Mouse (Mus musculus) hindbrain, postnatal 0 days (tissue): ENCODE data around the gene Lemd1. TPM values are rescaled to one million over a fixed set of nuclear protein-coding genes. Genes with fewer than 3 reads are reported as not detected.

Source experiments
- ATAC-seq: fragments of 200-750 bp; cut with Nextera tagmentation; 2 replicates; pipeline ENCODE4 v1.8.0; 2017; ENCODE audit warnings: mild to moderate bottlenecking, moderate TSS enrichment, moderate library complexity
- DNase-seq: peaks from one replicate; pipeline ENCODE4 v3.0.0-alpha.2; 2015; ENCODE audit warnings: low spot score
- H3K27ac ChIP-seq: fragments of 300-500 bp; sonication (generic); 2 replicates; pipeline ENCODE4 v1.5.1; 2014; ENCODE audit warnings: mild to moderate bottlenecking
- H3K27me3 ChIP-seq: fragments of 300-500 bp; sonication (generic); 2 replicates; pipeline ENCODE4 v1.6.1; 2014; ENCODE audit warnings: low read length, mixed read lengths; ENCODE audit not compliant: insufficient read depth
- H3K36me3 ChIP-seq: fragments of 300-500 bp; sonication (generic); 2 replicates; pipeline ENCODE4 v1.6.1; 2014; ENCODE audit warnings: low read length, mixed read lengths; ENCODE audit not compliant: insufficient read depth
- H3K4me1 ChIP-seq: fragments of 300-500 bp; sonication (generic); 2 replicates; pipeline ENCODE4 v1.6.1; 2014; ENCODE audit warnings: antibody characterized with exemption, low read length, mixed read lengths; ENCODE audit not compliant: insufficient read depth
- H3K4me2 ChIP-seq: fragments of 300-500 bp; sonication (generic); 2 replicates; pipeline ENCODE4 v1.6.1; 2014; ENCODE audit warnings: low read depth, mild to moderate bottlenecking, low read length, moderate library complexity, mixed read lengths
- H3K4me3 ChIP-seq: fragments of 300-500 bp; sonication (generic); 2 replicates; pipeline ENCODE4 v1.5.1; 2014; ENCODE audit warnings: low read length
- H3K9ac ChIP-seq: fragments of 300-500 bp; sonication (generic); replicated peaks from 2 replicates; pipeline ENCODE4 v1.6.1; 2014; ENCODE audit warnings: mild to moderate bottlenecking, low read length, moderate library complexity, mixed read lengths
- H3K9me3 ChIP-seq: fragments of 300-500 bp; sonication (generic); 2 replicates; pipeline ENCODE4 v1.6.1; 2016; ENCODE audit warnings: low read length, mixed read lengths
- CTCF ChIP-seq: IDR thresholded peaks from 2 replicates; pipeline ENCODE4 v1.5.1; 2016; ENCODE audit warnings: antibody characterized with exemption, control low read depth, low read depth
- WGBS: fragments of 180-500 bp; shearing (Covaris S2); extraction: QIAGEN DNeasy Blood & Tissue Kit; methylation state at CpG from one replicate; pipeline ENCODE4 v1.1.7; 2014; 5-methylcytosine and 5-hydroxymethylcytosine counted together
- polyA plus RNA-seq: library from polyadenylated mRNA; unstranded; fragments of >200 nt; fragmentation: Nextera tagmentation; extraction: Ambion mirVana; gene quantifications from 2 replicates; pipeline ENCODE4 v1.2.1, GENCODE M21; 2015
- total RNA-seq: library from RNA; depleted of rRNA; stranded (reverse); fragments of >200 nt; gene quantifications from 2 replicates; pipeline ENCODE4 v1.2.3, GENCODE M21; 2014

Lemd1 gene
- total and polyA plus RNA-seq, 2 experiments from 2014 or later, result 9.0 to 10.9 TPM

DNA sequence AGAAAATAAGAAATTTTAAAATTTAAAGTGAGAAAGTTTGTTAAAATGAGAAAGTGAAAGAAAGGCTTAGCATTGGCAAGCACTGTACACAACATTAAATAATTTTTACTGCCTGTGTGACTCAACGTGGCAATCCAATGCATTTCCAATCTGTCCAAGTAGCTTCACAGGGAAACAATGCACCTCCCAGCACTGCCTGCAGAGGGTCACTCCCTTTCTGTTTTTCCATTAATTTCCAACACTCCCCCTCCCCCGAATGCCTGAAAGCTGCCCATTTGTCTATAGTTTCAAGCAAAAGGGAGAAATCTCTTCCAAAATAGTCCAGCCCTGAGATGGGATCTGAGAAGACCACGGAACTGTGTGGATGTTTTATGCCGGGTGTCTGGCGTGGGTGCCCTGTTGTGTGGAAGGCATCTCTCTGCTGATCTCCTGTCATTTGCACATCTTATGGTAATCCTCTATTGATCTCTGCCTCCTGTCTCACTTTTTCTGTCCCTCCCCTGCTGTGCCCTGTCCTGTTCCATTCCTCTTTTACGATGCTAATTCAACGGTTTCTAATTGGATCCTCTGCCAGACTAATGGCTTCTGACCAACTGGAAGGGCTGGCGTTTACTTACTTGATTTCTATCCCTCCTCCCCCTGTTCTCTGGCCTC is 90.4 kb downstream of the Lemd1 start:
- Histone ChIP-seq H3K4me1 (peaks cover 20% of the 10 kb centered on the region), H3K4me3 (no peak overlapping the region), H3K9ac (no peak overlapping the region), H3K9me3 (no peaks in the 10 kb centered on the region), H3K4me2 (no peak overlapping the region), H3K27ac (no peak overlapping the region), H3K27me3 (no peaks in the 10 kb centered on the region), H3K36me3 (no peaks in the 10 kb centered on the region)
- DNase-seq (peak; percentile 66), ATAC-seq (peak; percentile 13; the same call in 1 of the 2 replicates)
- whole genome bisulfite sequencing, result 11% methylated on average over 8 of the region's 8 CpGs
- peak; percentile 22; the same call in 1 of the 2 replicates for TF ChIP-seq CTCF

DNA sequence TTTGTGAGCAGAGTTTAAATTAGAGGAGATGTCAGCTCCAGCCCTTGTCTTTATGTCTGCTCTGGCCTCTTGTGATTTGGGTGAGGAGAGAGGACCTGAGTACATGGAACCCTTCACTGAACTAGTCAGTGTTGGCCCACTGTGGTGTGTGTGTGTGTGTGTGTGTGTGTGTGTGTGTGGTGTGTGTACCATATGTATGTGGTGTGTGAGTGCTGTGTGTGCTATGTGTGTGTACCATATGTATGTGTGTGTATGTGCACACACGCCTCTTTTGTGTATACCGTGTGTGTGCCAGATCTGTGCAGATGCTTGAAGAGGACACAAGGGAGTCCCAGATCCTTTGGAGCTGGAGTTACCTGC is 90.9 kb downstream of the Lemd1 start:
- no peak for DNase-seq
- peak overlapping the region; percentile 11; the same call in 1 of the 2 replicates for H3K27ac ChIP-seq
- 83% methylated on average over 2 of the region's 2 CpGs for WGBS
- no peaks in the 10 kb centered on the region for H3K27me3 ChIP-seq
- no peak overlapping the region for H3K4me3 ChIP-seq
- no peaks in the 10 kb centered on the region for H3K9me3 ChIP-seq
- TF ChIP-seq CTCF, result no peak
- H3K4me1 ChIP-seq, result peaks cover 20% of the 10 kb centered on the region
- H3K4me2 ChIP-seq, result no peak overlapping the region
- no peaks in the 10 kb centered on the region for H3K36me3 ChIP-seq
- peak; percentile 39; the same call in 1 of the 2 replicates for ATAC-seq
- no peak overlapping the region for H3K9ac ChIP-seq

DNA sequence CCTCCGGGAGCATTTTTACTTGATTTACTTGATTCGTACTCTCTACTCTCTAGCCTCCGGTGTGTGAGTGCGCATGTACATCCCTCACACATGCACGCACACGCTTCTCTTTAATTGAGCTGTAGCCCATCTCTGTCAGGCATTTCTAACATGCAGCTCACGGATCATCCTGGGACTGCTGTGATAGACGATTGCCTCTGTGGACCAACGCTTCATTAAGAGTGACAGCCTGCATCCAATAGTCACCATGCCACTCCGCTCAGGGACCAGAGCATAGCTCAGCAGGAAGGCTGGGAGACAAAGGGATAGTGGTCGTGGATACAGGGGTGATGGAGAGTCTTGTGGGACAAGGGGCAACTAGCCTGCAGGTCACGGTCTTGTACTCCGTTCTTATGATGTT is 91.8 kb downstream of the Lemd1 start:
- Histone ChIP-seq H3K4me2 (no peak overlapping the region), H3K27ac (peak overlapping the region; percentile 4; the same call in 1 of the 2 replicates), H3K27me3 (no peaks in the 10 kb centered on the region), H3K9ac (no peak overlapping the region), H3K4me3 (no peak overlapping the region), H3K36me3 (no peaks in the 10 kb centered on the region), H3K4me1 (peaks cover 28% of the 10 kb centered on the region), H3K9me3 (no peaks in the 10 kb centered on the region)
- DNase-seq (peak; percentile 70), ATAC-seq (peak; percentile 53)
- TF ChIP-seq CTCF, result no peak
- 29% methylated on average over 13 of the region's 13 CpGs for WGBS

DNA sequence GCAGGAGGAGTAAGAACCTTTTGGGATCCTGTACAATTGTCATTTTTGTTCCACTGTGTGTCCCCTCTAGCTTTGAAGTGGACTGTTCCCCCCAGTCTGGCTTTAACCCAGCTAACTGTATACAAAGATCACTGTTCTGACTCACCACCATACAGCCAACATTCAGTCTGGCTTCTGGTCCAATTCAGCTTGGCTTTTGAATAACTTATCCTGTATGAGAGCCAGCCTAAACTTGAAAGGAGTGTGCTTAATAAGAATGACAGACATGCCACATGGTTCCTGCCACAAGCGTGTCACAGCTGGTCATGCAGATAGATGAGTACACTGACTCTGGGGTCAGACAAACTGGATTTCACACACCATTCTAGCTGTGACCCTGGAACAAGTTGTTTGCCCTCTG is 95.5 kb downstream of the Lemd1 start:
- Histone ChIP-seq H3K9me3 (no peaks in the 10 kb centered on the region), H3K36me3 (no peaks in the 10 kb centered on the region), H3K27ac (no peak overlapping the region), H3K27me3 (no peaks in the 10 kb centered on the region), H3K4me2 (no peak overlapping the region), H3K9ac (no peak overlapping the region), H3K4me3 (no peak overlapping the region), H3K4me1 (peaks cover 27% of the 10 kb centered on the region)
- WGBS, result 63% methylated on average over 1 of the region's 1 CpGs
- no peak for TF ChIP-seq CTCF
- DNase-seq, result no peak
- no peak for ATAC-seq

DNA sequence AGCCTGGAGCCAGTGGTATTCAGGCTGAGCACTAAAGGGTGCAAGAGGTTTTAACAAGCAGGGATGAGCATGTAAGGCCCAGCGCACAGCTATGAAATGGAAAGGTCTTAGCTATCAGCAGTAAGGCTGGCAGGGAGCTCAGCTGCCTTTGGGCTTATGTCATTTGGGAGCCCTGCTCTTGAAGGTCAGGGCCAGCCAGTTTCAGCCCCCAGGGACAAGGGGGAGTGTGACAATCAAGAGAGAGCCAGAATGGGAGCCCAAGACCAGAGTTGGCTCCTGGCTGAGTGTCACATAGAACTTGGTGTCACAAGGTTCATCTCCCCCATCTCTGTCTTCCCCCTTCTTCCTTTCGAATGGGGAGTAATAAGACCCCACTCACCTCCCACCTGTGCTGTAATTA is 96.2 kb downstream of the Lemd1 start:
- no peak for TF ChIP-seq CTCF

DNA sequence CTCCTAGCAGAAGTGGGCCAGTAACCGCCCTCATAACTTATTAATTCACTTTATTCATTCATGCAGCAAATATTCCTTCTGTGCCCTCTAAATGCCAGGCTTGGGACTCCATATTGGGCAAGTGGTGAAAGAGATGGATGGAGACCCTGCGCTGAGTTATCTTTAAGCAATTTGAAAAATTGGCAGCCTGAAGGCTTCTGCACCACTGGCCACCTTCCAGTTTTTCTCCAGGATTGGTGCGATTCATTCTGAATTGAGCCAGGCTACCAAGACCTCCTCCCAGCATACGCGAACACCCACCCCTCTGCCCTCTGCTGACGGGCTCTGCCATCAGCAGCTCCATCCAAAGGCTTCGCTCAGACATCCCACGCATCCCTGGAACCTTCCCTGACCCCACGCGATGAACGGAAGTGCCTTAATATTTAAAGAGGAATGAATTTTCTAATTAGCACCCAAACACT is 96.8 kb downstream of the Lemd1 start:
- Histone ChIP-seq H3K27me3 (no peaks in the 10 kb centered on the region), H3K4me3 (no peak overlapping the region), H3K27ac (0 out of 2 replicates have a peak overlapping the region, but pooled peaks have one; percentile 4), H3K4me2 (no peak overlapping the region), H3K9me3 (no peaks in the 10 kb centered on the region), H3K36me3 (no peaks in the 10 kb centered on the region), H3K4me1 (peaks cover 31% of the 10 kb centered on the region), H3K9ac (no peak overlapping the region)
- peak; percentile 63 for TF ChIP-seq CTCF
- 8% methylated on average over 11 of the region's 11 CpGs for WGBS
- DNase-seq (peak; percentile 87), ATAC-seq (peak; percentile 53)

More for the DNA sequence above, 96.2 kb downstream of the Lemd1 start:
- H3K27me3 ChIP-seq, result no peaks in the 10 kb centered on the region
- no peak overlapping the region for H3K4me3 ChIP-seq
- 0 out of 2 replicates have a peak overlapping the region, but pooled peaks have one; percentile 4 for H3K27ac ChIP-seq
- H3K4me1 ChIP-seq, result peaks cover 30% of the 10 kb centered on the region
- 61% methylated on average over 2 of the region's 2 CpGs for WGBS
- DNase-seq (no peak), ATAC-seq (no peak)
- no peaks in the 10 kb centered on the region for H3K9me3 ChIP-seq
- no peak overlapping the region for H3K9ac ChIP-seq
- H3K36me3 ChIP-seq, result no peaks in the 10 kb centered on the region
- H3K4me2 ChIP-seq, result no peak overlapping the region

DNA sequence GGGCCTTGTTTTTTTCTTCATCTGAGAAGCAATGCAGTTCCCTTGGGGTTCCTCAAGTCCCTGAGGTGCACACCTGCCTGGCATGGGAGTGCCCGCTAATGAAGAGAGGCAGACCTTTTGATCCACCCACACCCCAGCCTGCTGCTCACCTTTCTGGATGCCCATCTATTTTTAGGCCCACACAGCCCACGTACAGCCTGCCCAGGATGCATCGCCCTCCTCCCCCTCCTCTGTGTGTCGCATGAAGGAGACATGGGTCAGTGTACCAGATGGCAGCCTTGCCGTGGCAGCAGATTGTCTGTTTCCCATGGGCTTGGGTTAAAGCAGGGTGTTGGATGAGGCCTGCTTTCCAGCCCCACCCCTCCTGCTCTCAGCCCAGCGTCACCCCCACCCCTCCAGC is 98.7 kb downstream of the Lemd1 start:
- Histone ChIP-seq H3K4me2 (no peak overlapping the region), H3K27ac (no peak overlapping the region), H3K9ac (no peak overlapping the region), H3K36me3 (no peaks in the 10 kb centered on the region), H3K4me1 (peaks cover 26% of the 10 kb centered on the region), H3K9me3 (no peaks in the 10 kb centered on the region), H3K27me3 (no peaks in the 10 kb centered on the region), H3K4me3 (no peak overlapping the region)
- TF ChIP-seq CTCF, result no peak; the same call in 1 of the 2 replicates
- ATAC-seq, result no peak
- DNase-seq, result peak; percentile 59
- WGBS, result 47% methylated on average over 6 of the region's 6 CpGs
